Mouse (Mus musculus): Measurements from ENCODE around the gene Nfic.

- no peak for TF ChIP-seq CTCF (IDR thresholded peaks at IDR 0.05; ENCODE audit: borderline replicate concordance, control insufficient read depth, extremely low read depth, insufficient read depth, low read length, poor library complexity)
- no peak for TF ChIP-seq POLR2A (IDR thresholded peaks at IDR 0.05; ENCODE audit: control insufficient read depth, extremely low read depth, insufficient read depth, low read length, poor library complexity)
These were observed 40.8 kb downstream of the Nfic start for GRCm38 (mm10) chr10:81414682-81415081.

All from thymus, adult 2 months (tissue).